Mouse (Mus musculus): ENCODE data around the gene Zfp846. TPM values are rescaled to one million over a fixed set of nuclear protein-coding genes. Genes with fewer than 3 reads are reported as not detected.
A peak's percentile ranks its signal among the peaks of the same experiment; 100 is the strongest.

Zfp846 gene
- total RNA-seq (2014; rRNA removed; ENCODE audit: low replicate concordance) (4.2 and 8.0 TPM in 2 replicates), polyA plus RNA-seq (2015; fragmentation: Nextera tagmentation; extraction: Ambion mirVana) (8.5 and 9.4 TPM in 2 replicates)

DNA sequence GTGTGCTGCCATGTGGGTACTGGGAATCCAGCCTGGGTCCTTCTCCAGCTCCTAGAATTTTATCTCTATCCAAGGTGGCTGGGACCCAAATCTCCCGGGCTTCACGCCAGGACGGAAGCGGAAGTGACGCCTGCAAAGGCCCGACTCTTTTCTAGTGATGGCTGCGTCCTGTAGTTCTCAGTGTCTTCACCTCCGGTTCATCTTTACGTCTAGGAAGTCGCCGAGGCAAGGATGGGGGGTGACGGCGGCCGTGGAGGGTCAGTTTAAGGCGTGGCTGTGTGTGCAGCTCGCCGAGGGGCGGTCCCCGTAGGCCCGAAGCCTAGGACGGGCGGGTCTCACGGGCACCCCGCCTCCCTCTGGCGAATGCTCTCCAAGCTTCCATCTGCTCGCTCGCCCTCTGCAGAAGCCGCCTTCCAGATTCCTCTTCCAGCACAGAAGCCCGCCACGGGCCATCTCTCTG lies at the start of gene Zfp846:
Gene Zfp846 (plus strand): TSS at position 117 of the 460 bp plus-strand sequence.
- H3K9me3 ChIP-seq (replicated peaks; ENCODE audit: control insufficient read depth, low read length): 0 out of 2 replicates have a peak, but pooled peaks cover 7% of the 10 kb centered on the region
- DNase-seq (ENCODE audit: low spot score) (peak; percentile 94), ATAC-seq (ENCODE audit: insufficient read depth, low read depth) (peak; percentile 98)
- H3K27ac ChIP-seq (ENCODE audit: low read depth): peak within 1 kb of the TSS; percentile 65
- under 1% methylated on average over 30 of the region's 30 CpGs for WGBS
- no peaks in the 10 kb centered on the region; the same call in 1 of the 2 replicates for H3K27me3 ChIP-seq (ENCODE audit: control insufficient read depth, insufficient read depth, low read length)
- H3K4me3 ChIP-seq (ENCODE audit: low read depth, low read length): peak within 1 kb of the TSS; percentile 59
- peaks cover 2% of the 10 kb centered on the region; the same call in 1 of the 2 replicates for H3K36me3 ChIP-seq (replicated peaks; ENCODE audit: control insufficient read depth, insufficient read depth, low read length)
- no peaks in the 10 kb centered on the region for H3K4me1 ChIP-seq (ENCODE audit: control insufficient read depth, insufficient read depth)
- TF ChIP-seq CTCF (IDR thresholded peaks at IDR 0.05; ENCODE audit: low read depth) (0 out of 2 replicates have a peak, but pooled peaks have one; percentile 10), EP300 (IDR thresholded peaks at IDR 0.05; ENCODE audit: low read depth) (peak; percentile 89)
- H3K4me2 ChIP-seq (ENCODE audit: low read depth, low read length): peak within 1 kb of the TSS; percentile 71
- H3K9ac ChIP-seq (replicated peaks; ENCODE audit: low read depth, low read length): peak within 1 kb of the TSS; percentile 67

- WGBS: 69% methylated on average over 8 of the region's 8 CpGs
- TF ChIP-seq CTCF (IDR thresholded peaks at IDR 0.05; ENCODE audit: low read depth) (no peak), EP300 (IDR thresholded peaks at IDR 0.05; ENCODE audit: low read depth) (no peak)
- no peak overlapping the region for H3K27ac ChIP-seq (ENCODE audit: low read depth)
- no peak for ATAC-seq (ENCODE audit: insufficient read depth, low read depth)
- no peak overlapping the region for H3K4me3 ChIP-seq (ENCODE audit: low read depth, low read length)
- no peaks in the 10 kb centered on the region for H3K4me1 ChIP-seq (ENCODE audit: control insufficient read depth, insufficient read depth)
- no peaks in the 10 kb centered on the region for H3K27me3 ChIP-seq (ENCODE audit: control insufficient read depth, insufficient read depth, low read length)
- no peak overlapping the region for H3K4me2 ChIP-seq (ENCODE audit: low read depth, low read length)
- H3K36me3 ChIP-seq (replicated peaks; ENCODE audit: control insufficient read depth, insufficient read depth, low read length): no peaks in the 10 kb centered on the region
- DNase-seq (ENCODE audit: low spot score): no peak
- H3K9ac ChIP-seq (replicated peaks; ENCODE audit: low read depth, low read length): no peak overlapping the region
- no peaks in the 10 kb centered on the region for H3K9me3 ChIP-seq (replicated peaks; ENCODE audit: control insufficient read depth, low read length)
These were observed 46.7 kb upstream of the Zfp846 start for GRCm38 (mm10) chr9:20534326-20534926.

- H3K36me3 ChIP-seq (replicated peaks; ENCODE audit: control insufficient read depth, insufficient read depth, low read length): no peaks in the 10 kb centered on the region
- H3K9ac ChIP-seq (replicated peaks; ENCODE audit: low read depth, low read length): no peak overlapping the region
- no peaks in the 10 kb centered on the region for H3K4me1 ChIP-seq (ENCODE audit: control insufficient read depth, insufficient read depth)
- TF ChIP-seq CTCF (IDR thresholded peaks at IDR 0.05; ENCODE audit: low read depth): no peak
- TF ChIP-seq EP300 (IDR thresholded peaks at IDR 0.05; ENCODE audit: low read depth): no peak
- no peak overlapping the region for H3K4me2 ChIP-seq (ENCODE audit: low read depth, low read length)
- ATAC-seq (ENCODE audit: insufficient read depth, low read depth) (no peak), DNase-seq (ENCODE audit: low spot score) (no peak)
- H3K27ac ChIP-seq (ENCODE audit: low read depth): no peak overlapping the region
- no peaks in the 10 kb centered on the region for H3K27me3 ChIP-seq (ENCODE audit: control insufficient read depth, insufficient read depth, low read length)
- 80% methylated on average over 2 of the region's 2 CpGs for WGBS
- H3K4me3 ChIP-seq (ENCODE audit: low read depth, low read length): no peak overlapping the region
- H3K9me3 ChIP-seq (replicated peaks; ENCODE audit: control insufficient read depth, low read length): no peaks in the 10 kb centered on the region
These were observed 44.5 kb upstream of the Zfp846 start for GRCm38 (mm10) chr9:20536598-20536997.

DNA sequence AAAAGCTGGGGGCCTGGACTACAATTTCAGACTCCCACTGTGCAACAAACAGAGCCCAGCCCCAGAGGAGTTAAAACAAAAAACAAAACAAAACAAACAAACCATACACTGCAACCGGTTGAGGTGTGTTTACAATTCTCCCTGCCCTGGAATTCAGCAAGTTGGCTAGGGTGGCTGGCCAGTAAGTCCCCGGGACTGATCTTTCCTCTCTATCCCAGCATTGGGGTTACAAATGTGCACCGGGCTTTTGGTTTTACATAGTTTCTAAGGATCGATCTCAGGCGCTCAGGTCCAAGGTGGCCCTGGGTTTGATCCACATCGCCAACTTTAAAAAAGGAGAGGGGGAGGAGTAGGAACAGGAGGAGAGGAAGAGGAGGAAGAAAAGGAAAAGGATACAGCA lies 37.6 kb upstream of the Zfp846 start:
- Histone ChIP-seq H3K4me1 (ENCODE audit: control insufficient read depth, insufficient read depth) (no peaks in the 10 kb centered on the region), H3K36me3 (replicated peaks; ENCODE audit: control insufficient read depth, insufficient read depth, low read length) (no peaks in the 10 kb centered on the region), H3K4me3 (ENCODE audit: low read depth, low read length) (no peak overlapping the region), H3K4me2 (ENCODE audit: low read depth, low read length) (peak overlapping the region; percentile 77; the same call in 1 of the 2 replicates), H3K27me3 (ENCODE audit: control insufficient read depth, insufficient read depth, low read length) (no peaks in the 10 kb centered on the region), H3K27ac (ENCODE audit: low read depth) (no peak overlapping the region), H3K9me3 (replicated peaks; ENCODE audit: control insufficient read depth, low read length) (no peaks in the 10 kb centered on the region), H3K9ac (replicated peaks; ENCODE audit: low read depth, low read length) (no peak overlapping the region)
- DNase-seq (ENCODE audit: low spot score) (no peak), ATAC-seq (ENCODE audit: insufficient read depth, low read depth) (no peak)
- WGBS: 31% methylated on average over 6 of the region's 6 CpGs
- TF ChIP-seq EP300 (IDR thresholded peaks at IDR 0.05; ENCODE audit: low read depth): no peak
- TF ChIP-seq CTCF (IDR thresholded peaks at IDR 0.05; ENCODE audit: low read depth): no peak

- DNase-seq (ENCODE audit: low spot score) (peak; percentile 82), ATAC-seq (ENCODE audit: insufficient read depth, low read depth) (peak; percentile 93)
- H3K4me2 ChIP-seq (ENCODE audit: low read depth, low read length): peak overlapping the region; percentile 77
- peak overlapping the region; percentile 47 for H3K4me3 ChIP-seq (ENCODE audit: low read depth, low read length)
- WGBS: 3% methylated on average over 43 of the region's 43 CpGs
- no peaks in the 10 kb centered on the region for H3K9me3 ChIP-seq (replicated peaks; ENCODE audit: control insufficient read depth, low read length)
- H3K27me3 ChIP-seq (ENCODE audit: control insufficient read depth, insufficient read depth, low read length): no peaks in the 10 kb centered on the region
- H3K9ac ChIP-seq (replicated peaks; ENCODE audit: low read depth, low read length): peak overlapping the region; percentile 59
- peak overlapping the region; percentile 88 for H3K27ac ChIP-seq (ENCODE audit: low read depth)
- H3K4me1 ChIP-seq (ENCODE audit: control insufficient read depth, insufficient read depth): no peaks in the 10 kb centered on the region
- no peaks in the 10 kb centered on the region for H3K36me3 ChIP-seq (replicated peaks; ENCODE audit: control insufficient read depth, insufficient read depth, low read length)
- TF ChIP-seq EP300 (IDR thresholded peaks at IDR 0.05; ENCODE audit: low read depth): peak; percentile 68; the same call in 1 of the 2 replicates
- no peak for TF ChIP-seq CTCF (IDR thresholded peaks at IDR 0.05; ENCODE audit: low read depth)
These were observed 36.8 kb upstream of the Zfp846 start for GRCm38 (mm10) chr9:20544070-20544821.

All from heart, postnatal 0 days (tissue).